Comparison of ENCODE assay signal across 10 mouse cellular contexts in the genomic region with DNA sequence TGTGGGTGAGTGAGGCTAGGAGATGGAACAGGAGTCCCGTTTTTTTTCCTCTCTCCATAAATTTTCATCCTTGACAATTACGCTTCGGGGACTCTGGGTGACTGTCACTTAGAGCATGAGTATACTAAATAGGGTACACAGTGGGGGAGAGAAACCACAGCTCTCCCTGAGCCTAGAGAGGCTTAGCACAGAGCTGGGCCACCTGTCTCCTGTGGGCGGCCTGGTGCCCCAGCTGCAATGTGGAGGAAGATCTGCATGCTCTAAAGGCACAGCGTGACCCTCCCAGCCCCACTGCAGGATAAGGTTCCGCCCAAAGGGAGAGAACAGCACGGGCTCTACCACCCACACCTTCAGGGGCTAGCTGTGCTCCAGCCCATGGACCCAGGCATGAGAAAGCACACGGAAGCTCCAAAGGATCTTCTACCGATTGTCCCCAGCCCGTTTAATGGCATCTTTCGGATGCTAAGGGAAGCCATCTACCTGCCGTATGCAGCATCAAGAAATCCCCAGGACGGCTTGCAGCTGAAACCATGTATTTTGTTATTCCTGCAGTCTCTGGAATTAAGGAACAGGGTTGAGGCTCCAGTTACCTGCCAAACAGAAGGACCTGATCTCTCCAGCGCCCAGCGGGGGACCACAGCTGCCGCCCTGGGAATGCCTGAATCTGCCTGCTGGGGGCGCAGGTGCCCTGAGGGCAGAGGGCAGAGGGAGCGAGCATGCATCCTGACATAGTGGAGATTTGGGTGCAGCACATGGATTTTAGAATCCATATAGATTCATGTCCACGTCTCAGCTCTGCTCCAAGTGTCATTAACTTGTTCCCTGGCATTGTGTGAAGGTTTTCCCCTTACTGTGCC.
DNase-seq lines count a peak whose midpoint lies in the region; ATAC-seq and TF ChIP-seq lines count a peak whose summit lies in the region.
"Had no signal": no experiment of that assay in that cellular context is flagged by ENCODE, and none has a peak within 500 bp of the region (broad histone marks: within the 10 kb centered on the region; RNA-seq: fewer than 3 reads in every experiment).

No protein-coding gene starts in this region.

- TF ChIP-seq EP300 in lung, postnatal 0 days (IDR thresholded peaks at IDR 0.05): no peak

- 69% methylated on average over 19 of the region's 19 CpGs for WGBS in forebrain, embryonic 16.5 days
- 67% methylated on average over 19 of the region's 19 CpGs for WGBS in forebrain, embryonic 12.5 days
- WGBS in lung, postnatal 0 days: 70% methylated on average over 19 of the region's 19 CpGs
- WGBS in hindbrain, postnatal 0 days: 64% methylated on average over 19 of the region's 19 CpGs

- H3K27ac ChIP-seq in forebrain, embryonic 16.5 days (ENCODE audit: low read length): no peak overlapping the region
- H3K27ac ChIP-seq in forebrain, embryonic 12.5 days: no peak overlapping the region
- no peak overlapping the region for H3K27ac ChIP-seq in lung, postnatal 0 days (ENCODE audit: low read length)
- no peak overlapping the region for H3K27ac ChIP-seq in hindbrain, postnatal 0 days

- H3K9ac ChIP-seq in forebrain, embryonic 16.5 days (replicated peaks; ENCODE audit: low read depth, low read length): no peak overlapping the region
- no peak overlapping the region for H3K9ac ChIP-seq in forebrain, embryonic 12.5 days
- H3K9ac ChIP-seq in lung, postnatal 0 days (replicated peaks; ENCODE audit: low read depth): no peak overlapping the region
- H3K9ac ChIP-seq in hindbrain, postnatal 0 days (replicated peaks; ENCODE audit: low read length): no peak overlapping the region

- H3K4me2 ChIP-seq in forebrain, embryonic 16.5 days (ENCODE audit: low read length): no peak overlapping the region
- no peak overlapping the region for H3K4me2 ChIP-seq in forebrain, embryonic 12.5 days
- H3K4me2 ChIP-seq in lung, postnatal 0 days (replicated peaks; ENCODE audit: low read depth, low read length): no peak overlapping the region
- no peak overlapping the region for H3K4me2 ChIP-seq in hindbrain, postnatal 0 days (ENCODE audit: low read depth, low read length)

- no peaks in the 10 kb centered on the region for H3K27me3 ChIP-seq in forebrain, embryonic 16.5 days (replicated peaks; ENCODE audit: control insufficient read depth, insufficient read depth, low read length)
- no peaks in the 10 kb centered on the region for H3K27me3 ChIP-seq in forebrain, embryonic 12.5 days
- no peaks in the 10 kb centered on the region for H3K27me3 ChIP-seq in lung, postnatal 0 days (replicated peaks; ENCODE audit: insufficient read depth, low read length)
- H3K27me3 ChIP-seq in hindbrain, postnatal 0 days (ENCODE audit: insufficient read depth, low read length): no peaks in the 10 kb centered on the region

- H3K9me3 ChIP-seq in forebrain, embryonic 16.5 days (ENCODE audit: control insufficient read depth, low read length): no peaks in the 10 kb centered on the region
- H3K9me3 ChIP-seq in forebrain, embryonic 12.5 days: no peaks in the 10 kb centered on the region
- H3K9me3 ChIP-seq in lung, postnatal 0 days (ENCODE audit: low read length): no peaks in the 10 kb centered on the region
- H3K9me3 ChIP-seq in hindbrain, postnatal 0 days (ENCODE audit: low read length): no peaks in the 10 kb centered on the region

- intact Hi-C loops in left cerebral cortex, postnatal 25 days (cut with DNase I): loop anchor here (5.0 kb wide), 1 partner anchor 441 kb away; no protein-coding TSS in a partner anchor

- ATAC-seq in forebrain, embryonic 16.5 days: 0 out of 2 replicates have a peak, but pooled peaks have one; percentile 33
- ATAC-seq in forebrain, embryonic 12.5 days (ENCODE audit: low FRiP score): no peak
- ATAC-seq in lung, postnatal 0 days: no peak
- ATAC-seq in hindbrain, postnatal 0 days: peak; percentile 33; the same call in 1 of the 2 replicates

- no peak for DNase-seq in lung, postnatal 0 days (ENCODE audit: low spot score)
- DNase-seq in lung, postnatal 25 days (ENCODE audit: low spot score): no peak
- DNase-seq in hindbrain, postnatal 0 days (ENCODE audit: low spot score): no peak
- peak; percentile 13 for DNase-seq in telencephalon, adult 2 months (ENCODE audit: low read depth, low spot score)
- DNase-seq in gastrocnemius, postnatal 4 days (ENCODE audit: low spot score in 2 of 2): no peak
- DNase-seq in left cerebral cortex, postnatal 25 days (ENCODE audit: low spot score in 2 of 2): no peak
- DNase-seq: gastrocnemius, postnatal 10 days; kidney, adult 8-10 months had no signal

- H3K4me3 ChIP-seq in forebrain, embryonic 16.5 days (replicated peaks; ENCODE audit: low read length): no peak overlapping the region
- H3K4me3 ChIP-seq in forebrain, embryonic 12.5 days (replicated peaks): no peak overlapping the region
- no peak overlapping the region for H3K4me3 ChIP-seq in lung, postnatal 0 days (ENCODE audit: low read depth, low read length)
- no peak overlapping the region for H3K4me3 ChIP-seq in hindbrain, postnatal 0 days (ENCODE audit: low read length)

- TF ChIP-seq CTCF in lung, postnatal 0 days (IDR thresholded peaks at IDR 0.05): peak; percentile 56
- peak; percentile 40 for TF ChIP-seq CTCF in hindbrain, postnatal 0 days (IDR thresholded peaks at IDR 0.05; ENCODE audit: low read depth)

- no peaks in the 10 kb centered on the region for H3K4me1 ChIP-seq in forebrain, embryonic 16.5 days (replicated peaks; ENCODE audit: control insufficient read depth, insufficient read depth, low read length)
- 0 out of 2 replicates have a peak, but pooled peaks cover 3% of the 10 kb centered on the region for H3K4me1 ChIP-seq in forebrain, embryonic 12.5 days
- no peaks in the 10 kb centered on the region for H3K4me1 ChIP-seq in lung, postnatal 0 days (ENCODE audit: insufficient read depth, low read depth, low read length)
- H3K4me1 ChIP-seq in hindbrain, postnatal 0 days (ENCODE audit: insufficient read depth, low read length): no peaks in the 10 kb centered on the region

- no peaks in the 10 kb centered on the region for H3K36me3 ChIP-seq in forebrain, embryonic 16.5 days (ENCODE audit: control insufficient read depth, insufficient read depth)
- H3K36me3 ChIP-seq in forebrain, embryonic 12.5 days (replicated peaks): no peaks in the 10 kb centered on the region
- no peaks in the 10 kb centered on the region for H3K36me3 ChIP-seq in lung, postnatal 0 days (ENCODE audit: insufficient read depth, low read length)
- no peaks in the 10 kb centered on the region for H3K36me3 ChIP-seq in hindbrain, postnatal 0 days (ENCODE audit: insufficient read depth, low read length)

Comparison
In these comparisons a context has a peak if more than half of its experiments do, and no peak if none do; other contexts are left out.
1. ATAC-seq: peak in forebrain, embryonic 16.5 days (single experiment) and hindbrain, postnatal 0 days (single experiment); none in forebrain, embryonic 12.5 days (single experiment) and lung, postnatal 0 days (single experiment).